Mouse (Mus musculus) megakaryocyte, embryonic 14.5 days (primary cell): ENCODE measurements around the gene Sipa1l3. TPM values are rescaled to one million over a fixed set of nuclear protein-coding genes. Genes with fewer than 3 reads are reported as not detected.
A peak's percentile ranks its signal among the peaks of the same experiment; 100 is the strongest.

Source experiments
- H3K27me3 ChIP-seq: replicated peaks from 2 replicates; pipeline ENCODE3; 2012; ENCODE audit warnings: inconsistent platforms
- H3K36me3 ChIP-seq: replicated peaks from 2 replicates; pipeline ENCODE3; 2012; ENCODE audit warnings: low read length, inconsistent platforms, mixed read lengths
- H3K4me1 ChIP-seq: 2 replicates; pipeline ENCODE4 v1.6.1; 2012; ENCODE audit warnings: inconsistent platforms
- H3K4me3 ChIP-seq: replicated peaks from 2 replicates; pipeline ENCODE3; 2012; ENCODE audit warnings: moderate library complexity, mild to moderate bottlenecking, inconsistent platforms
- H3K9me3 ChIP-seq: 2 replicates; pipeline ENCODE4 v1.6.1; 2012; ENCODE audit warnings: inconsistent platforms
- FLI1 ChIP-seq: IDR thresholded peaks from 2 replicates; pipeline ENCODE4 v1.6.1; 2012; ENCODE audit warnings: low read length, inconsistent platforms, mixed read lengths
- GATA1 ChIP-seq: IDR thresholded peaks from 3 replicates; pipeline ENCODE4 v1.6.1; 2012; ENCODE audit warnings: mixed read lengths, low read length, inconsistent platforms, borderline replicate concordance
- polyA plus RNA-seq: library from polyadenylated mRNA; stranded (reverse); fragments of >175 nt; gene quantifications from 2 replicates; pipeline ENCODE4 v1.2.3, GENCODE M21; 2012; ENCODE audit warnings: low replicate concordance; ENCODE audit not compliant: insufficient read depth

The Sipa1l3 gene
- polyA plus RNA-seq, 1 experiment: 27.5 TPM

- TF ChIP-seq FLI1 (no peak), GATA1 (no peak)
- Histone ChIP-seq H3K9me3 (no peaks in the 10 kb centered on the region), H3K36me3 (peaks cover 4% of the 10 kb centered on the region), H3K4me1 (peaks cover 33% of the 10 kb centered on the region), H3K4me3 (no peak overlapping the region), H3K27me3 (no peaks in the 10 kb centered on the region)
Measured at GRCm38 (mm10) chr7:29495880-29496279, 22.6 kb downstream of the Sipa1l3 start.

GRCm38 (mm10) chr7:29494854-29495253 lies 23.6 kb downstream of the Sipa1l3 start:
- H3K36me3 ChIP-seq: peaks cover 4% of the 10 kb centered on the region
- no peaks in the 10 kb centered on the region for H3K9me3 ChIP-seq
- no peak for TF ChIP-seq FLI1
- no peak overlapping the region for H3K4me3 ChIP-seq
- H3K27me3 ChIP-seq: no peaks in the 10 kb centered on the region
- peaks cover 34% of the 10 kb centered on the region for H3K4me1 ChIP-seq

- H3K36me3 ChIP-seq: peaks cover 4% of the 10 kb centered on the region
- no peaks in the 10 kb centered on the region for H3K9me3 ChIP-seq
- peaks cover 31% of the 10 kb centered on the region for H3K4me1 ChIP-seq
- TF ChIP-seq GATA1: no peak
- TF ChIP-seq FLI1: no peak
- no peak overlapping the region for H3K4me3 ChIP-seq
- H3K27me3 ChIP-seq: no peaks in the 10 kb centered on the region
Measured at GRCm38 (mm10) chr7:29494015-29494414, 24.4 kb downstream of the Sipa1l3 start.

GRCm38 (mm10) chr7:29492992-29493391 lies 25.4 kb downstream of the Sipa1l3 start:
- TF ChIP-seq FLI1 (no peak), GATA1 (no peak)
- Histone ChIP-seq H3K27me3 (no peaks in the 10 kb centered on the region), H3K4me1 (peaks cover 30% of the 10 kb centered on the region), H3K9me3 (no peaks in the 10 kb centered on the region), H3K36me3 (peaks cover 4% of the 10 kb centered on the region), H3K4me3 (no peak overlapping the region)

GRCm38 (mm10) chr7:29491861-29492260 lies 26.6 kb downstream of the Sipa1l3 start:
- Histone ChIP-seq H3K4me1 (peaks cover 28% of the 10 kb centered on the region), H3K27me3 (no peaks in the 10 kb centered on the region), H3K4me3 (peak overlapping the region; percentile 26), H3K9me3 (no peaks in the 10 kb centered on the region), H3K36me3 (peaks cover 4% of the 10 kb centered on the region)
- TF ChIP-seq FLI1: no peak
- no peak for TF ChIP-seq GATA1

- Histone ChIP-seq H3K4me1 (peaks cover 32% of the 10 kb centered on the region), H3K9me3 (no peaks in the 10 kb centered on the region), H3K27me3 (no peaks in the 10 kb centered on the region), H3K4me3 (no peak overlapping the region), H3K36me3 (peaks cover 4% of the 10 kb centered on the region)
- TF ChIP-seq GATA1 (no peak), FLI1 (no peak)
Measured at GRCm38 (mm10) chr7:29491471-29491755, 27.0 kb downstream of the Sipa1l3 start.

GRCm38 (mm10) chr7:29490704-29491470 lies 27.6 kb downstream of the Sipa1l3 start:
- Histone ChIP-seq H3K4me3 (no peak overlapping the region), H3K9me3 (no peaks in the 10 kb centered on the region), H3K36me3 (peaks cover 4% of the 10 kb centered on the region), H3K4me1 (peaks cover 32% of the 10 kb centered on the region), H3K27me3 (no peaks in the 10 kb centered on the region)
- TF ChIP-seq FLI1 (no peak), GATA1 (no peak)

- Histone ChIP-seq H3K4me1 (peaks cover 32% of the 10 kb centered on the region), H3K36me3 (peaks cover 4% of the 10 kb centered on the region), H3K9me3 (no peaks in the 10 kb centered on the region), H3K27me3 (no peaks in the 10 kb centered on the region), H3K4me3 (no peak overlapping the region)
- TF ChIP-seq FLI1 (no peak), GATA1 (no peak)
Measured at GRCm38 (mm10) chr7:29489851-29490250, 28.6 kb downstream of the Sipa1l3 start.

- peaks cover 32% of the 10 kb centered on the region for H3K4me1 ChIP-seq
- no peak overlapping the region for H3K4me3 ChIP-seq
- H3K36me3 ChIP-seq: peaks cover under 1% of the 10 kb centered on the region
- H3K9me3 ChIP-seq: no peaks in the 10 kb centered on the region
- TF ChIP-seq GATA1 (no peak), FLI1 (no peak)
- H3K27me3 ChIP-seq: no peaks in the 10 kb centered on the region
Measured at GRCm38 (mm10) chr7:29489364-29489763, 29.1 kb downstream of the Sipa1l3 start.

GRCm38 (mm10) chr7:29486753-29487152 lies 31.7 kb downstream of the Sipa1l3 start:
- H3K4me1 ChIP-seq: peaks cover 15% of the 10 kb centered on the region
- no peaks in the 10 kb centered on the region for H3K36me3 ChIP-seq
- peak overlapping the region; percentile 28 for H3K4me3 ChIP-seq
- TF ChIP-seq FLI1 (no peak), GATA1 (no peak)
- H3K9me3 ChIP-seq: no peaks in the 10 kb centered on the region
- H3K27me3 ChIP-seq: no peaks in the 10 kb centered on the region
